Mouse (Mus musculus): ENCODE measurements around the gene Btnl6.
A peak's percentile ranks its signal among the peaks of the same experiment; 100 is the strongest.
"Not testable (repeated sequence)": the region's sequence is repeated elsewhere in the genome, so short reads cannot be mapped to it uniquely, and the experiment has no call there.

Btnl6 gene

GRCm38 (mm10) chr17:34517252-34517651, at the start of gene Btnl6:
Btnl6 (minus strand) TSS chr17:34517352.
- DNase-seq (ENCODE audit: low read depth, low spot score) = no peak

- DNase-seq (ENCODE audit: low read depth, low spot score) = no peak
Measured at GRCm38 (mm10) chr17:34564796-34565195, 47.6 kb upstream of the Btnl6 start.

GRCm38 (mm10) chr17:34564003-34564421, 46.9 kb upstream of the Btnl6 start, which contains the start of gene Notch4:
Notch4 (plus strand) TSS chr17:34564268.
- DNase-seq (ENCODE audit: low read depth, low spot score) = no peak

GRCm38 (mm10) chr17:34563354-34563753, 46.2 kb upstream of the Btnl6 start:
- no peak for DNase-seq (ENCODE audit: low read depth, low spot score)

- no peak for DNase-seq (ENCODE audit: low read depth, low spot score)
Measured at GRCm38 (mm10) chr17:34562595-34562994, 45.4 kb upstream of the Btnl6 start.

- no peak for DNase-seq (ENCODE audit: low read depth, low spot score)
Measured at GRCm38 (mm10) chr17:34561200-34561599, 44.0 kb upstream of the Btnl6 start.

- no peak for DNase-seq (ENCODE audit: low read depth, low spot score)
Measured at GRCm38 (mm10) chr17:34560438-34560837, 43.3 kb upstream of the Btnl6 start.

- DNase-seq (ENCODE audit: low read depth, low spot score) = no peak
Measured at GRCm38 (mm10) chr17:34559895-34560294, 42.7 kb upstream of the Btnl6 start.

GRCm38 (mm10) chr17:34559116-34559515, 42.0 kb upstream of the Btnl6 start:
- no peak for DNase-seq (ENCODE audit: low read depth, low spot score)

- DNase-seq (ENCODE audit: low read depth, low spot score) = no peak
Measured at GRCm38 (mm10) chr17:34557411-34557810, 40.3 kb upstream of the Btnl6 start.

GRCm38 (mm10) chr17:34556406-34556805, 39.3 kb upstream of the Btnl6 start:
- DNase-seq (ENCODE audit: low read depth, low spot score) = no peak

- peak; percentile 62 for DNase-seq (ENCODE audit: low read depth, low spot score)
Measured at GRCm38 (mm10) chr17:34555483-34555882, 38.3 kb upstream of the Btnl6 start.

GRCm38 (mm10) chr17:34549843-34550242, 32.7 kb upstream of the Btnl6 start:
- no peak for DNase-seq (ENCODE audit: low read depth, low spot score)

- no peak for DNase-seq (ENCODE audit: low read depth, low spot score)
Measured at GRCm38 (mm10) chr17:34549156-34549555, 32.0 kb upstream of the Btnl6 start.

GRCm38 (mm10) chr17:34547601-34548000, 30.4 kb upstream of the Btnl6 start:
- DNase-seq (ENCODE audit: low read depth, low spot score) = no peak

GRCm38 (mm10) chr17:34546797-34547196, 29.6 kb upstream of the Btnl6 start:
- no peak for DNase-seq (ENCODE audit: low read depth, low spot score)

GRCm38 (mm10) chr17:34543567-34543966, 26.4 kb upstream of the Btnl6 start:
- DNase-seq (ENCODE audit: low read depth, low spot score) = not testable (repeated sequence)

- no peak for DNase-seq (ENCODE audit: low read depth, low spot score)
Measured at GRCm38 (mm10) chr17:34532671-34533070, 15.5 kb upstream of the Btnl6 start.

- DNase-seq (ENCODE audit: low read depth, low spot score) = no peak
Measured at GRCm38 (mm10) chr17:34519001-34519400, 1.8 kb upstream of the Btnl6 start.

GRCm38 (mm10) chr17:34518571-34518970, 1.4 kb upstream of the Btnl6 start:
- not testable (repeated sequence) for DNase-seq (ENCODE audit: low read depth, low spot score)

GRCm38 (mm10) chr17:34517795-34518194, 643 bp upstream of the Btnl6 start:
- no peak for DNase-seq (ENCODE audit: low read depth, low spot score)

- DNase-seq (ENCODE audit: low read depth, low spot score) = no peak
Measured at GRCm38 (mm10) chr17:34516514-34516913, 638 bp downstream of the Btnl6 start.

GRCm38 (mm10) chr17:34511723-34512122, 5.4 kb downstream of the Btnl6 start:
- DNase-seq (ENCODE audit: low read depth, low spot score) = not testable (repeated sequence)

GRCm38 (mm10) chr17:34507591-34507990, 9.6 kb downstream of the Btnl6 start:
- DNase-seq (ENCODE audit: low read depth, low spot score) = peak; percentile 58
